Mouse (Mus musculus): ENCODE measurements at regions not wholly inside any gene's neighbourhood (a gene's known extent, or its start where the extent isn't known, plus 50 kb on each side); places are given as distances from the start of the nearest gene placed in this dataset.

DNA sequence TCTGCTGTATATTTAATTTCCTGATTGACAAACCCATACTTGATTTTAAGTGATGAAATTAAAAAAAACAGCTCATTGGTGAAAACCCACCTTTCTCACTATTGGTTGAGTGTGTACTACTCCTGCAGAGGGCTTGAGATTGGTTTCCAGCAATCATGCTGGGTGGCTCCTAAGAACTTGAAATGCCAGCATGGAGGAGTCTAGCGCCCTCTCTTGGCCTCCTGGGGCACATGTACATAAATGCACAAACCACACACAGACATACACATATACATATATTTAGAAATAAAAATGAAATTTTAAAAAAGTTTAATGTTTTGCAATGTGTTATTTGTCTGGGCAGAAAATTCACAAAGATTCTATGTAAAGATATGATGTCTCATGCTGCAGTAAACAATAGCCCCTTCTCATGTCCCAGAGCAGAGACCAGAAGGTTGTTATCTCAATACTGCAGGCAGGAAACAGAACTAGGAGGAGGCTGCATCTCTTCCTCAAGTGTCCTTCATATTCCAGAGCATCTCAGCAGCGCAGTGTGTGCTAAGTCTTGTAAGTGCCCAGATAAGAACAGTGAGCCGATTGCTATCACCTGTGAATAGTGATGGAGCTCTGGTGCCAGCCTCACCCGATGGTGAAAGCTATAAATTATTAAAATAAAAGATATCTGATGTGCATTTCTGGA is 108.4 kb upstream of the Fbxo11 start:
- in situ Hi-C loops (cut with MboI), result no loop called here

- in situ Hi-C loops (cut with MboI), result no loop called here
Observed at GRCm38 (mm10) chr17:88174242-88174679, 109.2 kb upstream of the Fbxo11 start.

GRCm38 (mm10) chr17:88175951-88176623 is 111.0 kb upstream of the Fbxo11 start:
- in situ Hi-C loops (cut with MboI), result loop anchor here (5.0 kb wide), 1 partner anchor 64 kb away; no protein-coding TSS in a partner anchor

- in situ Hi-C loops (cut with MboI), result no loop called here
Observed at GRCm38 (mm10) chr17:88190735-88191134, 125.6 kb upstream of the Fbxo11 start.

- in situ Hi-C loops (cut with MboI), result no loop called here
Observed at GRCm38 (mm10) chr17:88191444-88191843, 126.4 kb upstream of the Fbxo11 start.

DNA sequence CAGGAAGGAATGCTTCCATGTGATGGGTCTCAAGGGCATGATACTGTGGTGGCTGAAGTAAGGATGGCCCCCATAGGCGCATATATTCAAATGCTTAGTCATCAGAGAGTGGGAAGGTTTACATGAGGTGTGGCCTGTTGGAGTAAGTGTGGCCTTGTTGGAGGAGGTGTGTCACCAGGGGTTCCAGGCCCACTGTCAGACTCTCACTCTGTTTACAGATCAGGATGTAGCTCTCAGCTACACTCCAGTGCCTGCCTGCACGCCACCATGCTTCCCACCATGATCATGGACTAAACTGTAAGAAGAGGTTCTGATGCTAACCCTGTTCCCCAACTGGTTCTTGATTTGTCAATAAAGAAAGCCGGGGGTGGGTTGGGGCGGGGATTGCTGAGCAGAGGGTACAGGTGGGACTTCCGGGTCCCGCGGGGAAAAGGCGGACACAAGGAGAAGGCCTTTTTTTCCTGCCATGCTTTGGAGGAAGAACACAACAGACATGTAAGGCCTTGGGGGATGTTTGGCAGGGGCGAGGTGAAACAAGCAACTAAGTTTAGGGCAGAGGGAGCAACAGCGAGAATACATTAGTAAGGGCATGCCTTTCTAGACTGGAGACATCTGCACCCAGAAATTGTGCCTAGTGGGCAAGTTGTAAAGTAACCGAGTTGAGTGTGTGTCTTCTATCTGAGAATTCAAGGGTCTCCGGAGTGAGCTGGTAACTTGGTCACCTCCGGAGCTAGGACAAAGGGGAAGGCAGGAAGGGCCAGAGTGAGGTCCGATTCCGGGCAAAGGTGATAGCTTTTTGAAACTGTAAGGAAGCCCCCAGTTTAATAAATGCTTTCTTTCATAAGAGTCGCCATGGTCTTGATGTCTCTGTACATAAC is 127.1 kb upstream of the Fbxo11 start:
- in situ Hi-C loops (cut with MboI), result no loop called here

GRCm38 (mm10) chr17:88194693-88195092 is 129.6 kb upstream of the Fbxo11 start:
- in situ Hi-C loops (cut with MboI), result no loop called here

GRCm38 (mm10) chr17:88195303-88195702 is 130.2 kb upstream of the Fbxo11 start:
- in situ Hi-C loops (cut with MboI), result no loop called here

DNA sequence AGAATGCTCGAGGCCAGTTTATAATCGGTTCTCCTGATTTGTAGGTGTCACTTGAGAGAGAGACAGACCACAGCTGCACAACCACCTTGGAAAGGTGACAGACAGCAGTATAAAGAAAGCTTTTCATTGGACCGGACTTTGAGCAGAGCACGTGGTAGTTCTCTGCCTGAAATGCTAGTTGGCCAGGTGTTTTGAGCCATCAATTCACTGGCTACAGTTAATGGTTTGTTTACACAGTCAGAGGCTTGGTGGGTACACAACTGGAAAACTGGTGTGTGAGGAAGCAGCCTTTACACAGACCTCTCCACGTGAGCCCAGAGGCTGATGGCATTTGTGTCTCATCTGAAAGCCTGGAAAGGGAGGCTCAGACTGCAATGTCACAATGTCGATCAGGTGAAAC is 130.8 kb upstream of the Fbxo11 start:
- in situ Hi-C loops (cut with MboI), result no loop called here

- in situ Hi-C loops (cut with MboI), result no loop called here
Observed at GRCm38 (mm10) chr17:88196322-88196721, 131.2 kb upstream of the Fbxo11 start.

DNA sequence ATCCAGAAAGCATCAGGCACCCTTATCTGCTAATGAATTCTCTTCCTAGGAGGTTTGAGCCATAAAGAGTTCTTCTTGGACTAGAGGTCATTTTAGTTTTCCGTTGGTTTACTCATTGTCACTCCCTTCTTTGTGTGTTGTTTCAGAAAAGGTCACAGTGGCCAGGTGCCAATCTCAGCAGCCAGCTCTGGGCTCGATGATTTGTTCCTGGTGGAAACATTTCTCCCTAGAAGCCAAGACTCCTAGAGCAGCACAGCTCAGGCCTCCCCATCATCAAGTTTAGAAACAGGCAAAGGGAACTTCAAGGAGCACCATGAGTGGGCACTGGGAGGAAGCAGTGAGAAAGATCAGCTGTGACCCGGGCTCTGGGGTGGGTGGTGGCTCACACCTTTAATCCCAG is 132.3 kb upstream of the Fbxo11 start:
- in situ Hi-C loops (cut with MboI), result no loop called here

DNA sequence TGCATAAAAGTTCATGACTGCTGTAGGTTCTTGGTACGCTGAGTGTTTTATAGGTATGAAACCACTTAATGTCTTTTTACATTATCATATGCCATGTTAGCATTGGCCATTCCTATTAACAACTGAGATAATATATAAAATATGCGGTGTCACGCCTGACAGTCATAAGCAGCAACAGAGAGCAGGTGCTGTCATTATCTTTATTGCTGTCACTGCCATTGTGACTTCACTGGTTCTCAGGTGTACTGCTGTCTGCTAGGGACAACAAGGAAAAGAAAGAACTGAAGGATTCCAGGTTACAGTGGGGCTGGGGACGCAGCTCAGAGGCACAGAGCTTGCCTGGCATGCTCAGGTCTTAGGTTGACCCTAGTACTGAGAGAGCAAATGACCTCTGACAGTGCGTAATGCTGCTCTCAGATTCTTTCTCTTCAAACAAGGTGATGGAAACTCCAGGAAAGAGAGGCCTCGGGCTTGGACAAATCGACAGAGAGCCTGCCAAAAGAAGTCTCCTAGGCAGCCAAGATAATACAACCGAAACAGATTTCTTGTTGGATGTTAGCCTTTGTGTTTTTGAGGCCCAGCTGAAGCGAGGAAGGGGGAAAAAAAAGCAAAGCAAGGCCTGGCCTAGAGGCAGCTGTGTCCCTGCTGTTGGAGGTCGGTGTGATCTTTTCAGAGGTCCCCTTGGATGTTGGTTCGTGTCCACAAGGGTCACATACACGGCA is 136.3 kb upstream of the Fbxo11 start:
- in situ Hi-C loops (cut with MboI), result no loop called here

DNA sequence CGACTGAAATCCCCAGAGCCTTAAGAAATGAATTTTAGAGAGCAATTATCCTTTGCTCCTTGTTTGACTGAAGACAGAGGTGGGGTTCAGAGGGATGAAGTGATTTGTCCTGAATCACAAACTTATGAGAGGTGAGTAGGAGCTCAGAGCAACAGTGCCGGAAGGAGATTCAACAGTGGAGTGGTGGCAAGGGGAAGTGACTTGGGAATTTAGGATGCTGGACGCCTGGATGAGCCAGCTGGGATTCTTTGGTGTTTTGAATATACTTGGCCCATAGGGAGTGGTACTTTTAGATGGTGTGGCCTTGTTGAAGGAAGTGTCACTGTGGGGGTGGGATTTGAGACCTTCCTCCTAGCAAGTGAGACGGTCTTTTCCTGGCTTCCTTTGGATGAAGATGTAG is 137.1 kb upstream of the Fbxo11 start:
- in situ Hi-C loops (cut with MboI), result no loop called here

DNA sequence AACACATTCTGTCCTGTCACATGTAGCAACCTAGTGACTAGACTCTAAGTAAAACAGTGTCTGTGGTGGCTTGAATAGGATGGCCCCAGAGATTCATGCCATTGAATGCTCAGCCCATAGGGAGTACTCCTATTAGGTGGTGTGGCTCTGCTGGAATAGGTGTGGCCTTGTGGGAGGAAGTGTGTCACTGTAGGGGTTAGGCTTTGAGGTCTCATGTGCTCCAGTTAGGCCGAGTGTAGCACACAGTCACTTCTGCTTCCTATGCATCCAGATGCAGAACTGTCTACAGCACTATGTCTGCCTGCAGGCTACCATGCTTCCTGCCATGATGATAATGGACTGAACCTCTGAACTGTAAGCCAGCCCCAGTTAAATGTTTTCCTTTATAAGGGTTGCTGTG is 144.5 kb upstream of the Fbxo11 start:
- in situ Hi-C loops (cut with MboI), result no loop called here

- in situ Hi-C loops (cut with MboI), result no loop called here
Observed at GRCm38 (mm10) chr17:88212121-88212520, 147.0 kb upstream of the Fbxo11 start.

DNA sequence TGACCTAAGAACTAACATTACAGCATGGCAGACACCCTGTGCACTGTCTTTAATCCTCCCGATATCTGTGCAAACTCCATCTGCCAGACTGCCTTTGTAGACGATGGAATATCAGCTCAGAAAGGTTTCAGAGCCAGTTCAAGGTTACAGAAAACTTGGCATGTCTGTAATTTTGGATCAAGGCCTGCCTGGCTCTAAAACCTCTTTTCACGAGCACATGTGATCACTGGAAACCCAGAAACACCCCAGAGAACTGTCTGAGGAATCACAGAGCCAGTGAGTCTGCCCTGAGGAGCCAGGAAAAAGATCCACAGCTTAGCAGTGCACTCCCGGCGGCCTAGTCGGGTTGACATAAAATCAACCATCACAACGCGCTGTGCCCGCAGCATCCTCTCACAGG is 149.7 kb upstream of the Fbxo11 start:
- in situ Hi-C loops (cut with MboI), result no loop called here

GRCm38 (mm10) chr17:88222379-88222955 is 157.4 kb upstream of the Fbxo11 start:
- in situ Hi-C loops (cut with MboI), result no loop called here

GRCm38 (mm10) chr17:88240476-88240875 is 175.4 kb upstream of the Fbxo11 start:
- in situ Hi-C loops (cut with MboI), result no loop called here

DNA sequence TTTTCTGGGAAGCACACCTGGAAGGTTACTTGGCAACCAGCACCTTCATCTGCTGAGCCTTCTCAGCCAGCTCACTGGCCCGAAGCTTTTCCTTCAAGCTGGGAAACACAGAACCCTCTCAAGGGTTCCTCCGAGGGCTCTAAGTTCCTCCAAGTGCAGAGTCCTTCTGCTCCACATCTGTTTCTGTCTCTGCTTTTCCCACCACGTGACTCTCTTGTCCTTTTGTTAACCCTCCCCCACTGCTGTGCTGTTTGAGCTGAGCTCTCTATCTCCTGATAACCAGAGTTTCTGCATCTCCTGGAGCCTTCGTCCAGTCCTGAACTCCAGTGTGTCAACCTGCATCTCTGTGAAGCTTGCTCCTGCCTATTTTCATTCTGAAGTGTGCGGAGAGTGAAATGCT is 183.5 kb upstream of the Fbxo11 start:
- in situ Hi-C loops (cut with MboI), result no loop called here

DNA sequence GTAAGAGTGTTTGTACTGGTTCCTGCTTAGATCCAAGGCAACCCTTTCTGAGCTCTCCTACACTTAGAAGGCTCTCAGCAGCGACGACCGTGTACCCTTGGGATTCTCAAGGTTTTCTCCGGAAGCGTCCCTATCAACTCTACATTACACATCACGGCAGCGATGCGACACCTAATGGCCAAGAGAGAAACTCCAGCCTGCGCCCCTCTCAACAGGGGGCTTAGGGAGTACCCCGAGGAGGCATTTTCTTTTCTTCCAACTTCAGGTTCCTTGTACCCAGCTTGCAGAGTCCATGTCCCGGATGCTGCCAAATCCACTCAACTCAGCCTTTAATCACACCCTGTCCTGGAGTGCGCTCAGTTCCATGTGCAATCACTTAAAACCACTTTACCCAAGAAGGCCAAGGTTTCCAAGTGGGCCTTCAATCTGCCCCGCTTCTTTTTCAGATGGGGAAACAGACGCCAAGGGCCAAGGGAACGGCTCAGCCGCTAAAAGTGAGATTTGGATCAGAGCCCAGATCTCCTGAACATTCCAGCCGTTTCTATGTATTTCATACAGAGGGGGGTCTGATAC is 186.9 kb upstream of the Fbxo11 start:
- in situ Hi-C loops (cut with MboI), result loop anchor here (5.0 to 25.0 kb wide), 3 partner anchors 140 to 385 kb away; no protein-coding TSS in a partner anchor

All from mature B cell (primary cell).